Mouse (Mus musculus): Measurements from ENCODE around the gene Arfgap1. TPM values are rescaled to one million over a fixed set of nuclear protein-coding genes. Genes with fewer than 3 reads are reported as not detected.

Arfgap1 gene
- polyA plus RNA-seq, 1 experiment from 2014 or later = 71.7 TPM

Other genes starting within 250 kb of the Arfgap1 start
- gene Slc17a9, start 242.0 kb upstream of the Arfgap1 start, polyA plus RNA-seq (2014; fragmentation: Nextera tagmentation; extraction: Ambion mirVana) = 0.25 TPM in 1 of 2 replicates, not detected in the other
- 0.85 and 1.1 TPM in 2 replicates for gene Bhlhe23, start 190.3 kb upstream of the Arfgap1 start, polyA plus RNA-seq (2014; fragmentation: Nextera tagmentation; extraction: Ambion mirVana)
- 24.5 and 36.8 TPM in 2 replicates for gene Ythdf1, start 46.3 kb upstream of the Arfgap1 start, polyA plus RNA-seq (2014; fragmentation: Nextera tagmentation; extraction: Ambion mirVana)
- gene Birc7, start 38.2 kb upstream of the Arfgap1 start, polyA plus RNA-seq (2014; fragmentation: Nextera tagmentation; extraction: Ambion mirVana) = not detected in 2 replicates
- 57.3 and 60.7 TPM in 2 replicates for gene Nkain4, start 12.5 kb upstream of the Arfgap1 start, polyA plus RNA-seq (2014; fragmentation: Nextera tagmentation; extraction: Ambion mirVana)
- gene Col20a1, start 19.3 kb downstream of the Arfgap1 start, polyA plus RNA-seq (2014; fragmentation: Nextera tagmentation; extraction: Ambion mirVana) = 0.07 and 0.10 TPM in 2 replicates
- 13.1 and 14.3 TPM in 2 replicates for gene Chrna4, start 76.3 kb downstream of the Arfgap1 start, polyA plus RNA-seq (2014; fragmentation: Nextera tagmentation; extraction: Ambion mirVana)
- gene Kcnq2, start 168.1 kb downstream of the Arfgap1 start, polyA plus RNA-seq (2014; fragmentation: Nextera tagmentation; extraction: Ambion mirVana) = 22.8 and 31.2 TPM in 2 replicates
- 5.1 and 5.9 TPM in 2 replicates for gene Eef1a2, start 189.8 kb downstream of the Arfgap1 start, polyA plus RNA-seq (2014; fragmentation: Nextera tagmentation; extraction: Ambion mirVana)
- gene Ppdpf, start 220.0 kb downstream of the Arfgap1 start, polyA plus RNA-seq (2014; fragmentation: Nextera tagmentation; extraction: Ambion mirVana) = 525 and 607 TPM in 2 replicates
- not detected in 2 replicates for gene Ptk6, start 235.6 kb downstream of the Arfgap1 start, polyA plus RNA-seq (2014; fragmentation: Nextera tagmentation; extraction: Ambion mirVana)
- 0.16 and 0.25 TPM in 2 replicates for gene Srms, start 246.0 kb downstream of the Arfgap1 start, polyA plus RNA-seq (2014; fragmentation: Nextera tagmentation; extraction: Ambion mirVana)

Measured in forebrain, embryonic 14.5 days (tissue).